Mouse (Mus musculus) hindbrain, embryonic 11.5 days (tissue): ENCODE data around the gene Fam222b. TPM values are rescaled to one million over a fixed set of nuclear protein-coding genes. Genes with fewer than 3 reads are reported as not detected.

Experiments used
- ATAC-seq: fragments of 200-750 bp; cut with Nextera tagmentation; 2 replicates; pipeline ENCODE4 v1.8.0; 2017; ENCODE audit warnings: mild to moderate bottlenecking, moderate TSS enrichment, moderate library complexity; ENCODE audit not compliant: low FRiP score
- DNase-seq: peaks from one replicate; pipeline ENCODE4 v3.0.0-alpha.2; 2015; ENCODE audit warnings: low spot score
- H3K27ac ChIP-seq: fragments of 300-500 bp; sonication (generic); 2 replicates; pipeline ENCODE4 v1.5.1; 2014; ENCODE audit warnings: mild to moderate bottlenecking, low read depth, low read length
- H3K27me3 ChIP-seq: fragments of 300-500 bp; sonication (generic); 2 replicates; pipeline ENCODE4 v1.6.1; 2014; ENCODE audit warnings: mild to moderate bottlenecking, low read length, moderate library complexity, mixed read lengths; ENCODE audit not compliant: control insufficient read depth, insufficient read depth
- H3K36me3 ChIP-seq: fragments of 300-500 bp; sonication (generic); 2 replicates; pipeline ENCODE4 v1.6.1; 2014; ENCODE audit warnings: mild to moderate bottlenecking, low read length, moderate library complexity, mixed read lengths; ENCODE audit not compliant: control insufficient read depth, insufficient read depth
- H3K4me1 ChIP-seq: fragments of 300-500 bp; sonication (generic); replicated peaks from 2 replicates; pipeline ENCODE4 v1.6.1; 2014; ENCODE audit warnings: low read length, mixed read lengths; ENCODE audit not compliant: control insufficient read depth, insufficient read depth
- H3K4me2 ChIP-seq: fragments of 300-500 bp; sonication (generic); replicated peaks from 2 replicates; pipeline ENCODE4 v1.6.1; 2014; ENCODE audit warnings: mild to moderate bottlenecking, low read depth, low read length
- H3K4me3 ChIP-seq: fragments of 300-500 bp; sonication (generic); 2 replicates; pipeline ENCODE4 v1.5.1; 2014; ENCODE audit warnings: low read depth, low read length
- H3K9ac ChIP-seq: fragments of 300-500 bp; sonication (generic); 2 replicates; pipeline ENCODE4 v1.6.1; 2014; ENCODE audit warnings: low read depth, low read length
- H3K9me3 ChIP-seq: fragments of 300-500 bp; sonication (generic); 2 replicates; pipeline ENCODE4 v1.6.1; 2016; ENCODE audit warnings: low read length; ENCODE audit not compliant: control insufficient read depth
- WGBS: fragments of 180-500 bp; shearing (Covaris S2); extraction: QIAGEN DNeasy Blood & Tissue Kit; methylation state at CpG from one replicate; pipeline ENCODE4 v1.1.7; 2014; 5-methylcytosine and 5-hydroxymethylcytosine counted together
- polyA plus RNA-seq: library from polyadenylated mRNA; unstranded; fragments of >200 nt; fragmentation: Nextera tagmentation; extraction: Ambion mirVana; gene quantifications from 2 replicates; pipeline ENCODE4 v1.2.1, GENCODE M21; 2014

The Fam222b gene
- polyA plus RNA-seq, 1 experiment from 2014 or later, result 24.4 TPM

DNA sequence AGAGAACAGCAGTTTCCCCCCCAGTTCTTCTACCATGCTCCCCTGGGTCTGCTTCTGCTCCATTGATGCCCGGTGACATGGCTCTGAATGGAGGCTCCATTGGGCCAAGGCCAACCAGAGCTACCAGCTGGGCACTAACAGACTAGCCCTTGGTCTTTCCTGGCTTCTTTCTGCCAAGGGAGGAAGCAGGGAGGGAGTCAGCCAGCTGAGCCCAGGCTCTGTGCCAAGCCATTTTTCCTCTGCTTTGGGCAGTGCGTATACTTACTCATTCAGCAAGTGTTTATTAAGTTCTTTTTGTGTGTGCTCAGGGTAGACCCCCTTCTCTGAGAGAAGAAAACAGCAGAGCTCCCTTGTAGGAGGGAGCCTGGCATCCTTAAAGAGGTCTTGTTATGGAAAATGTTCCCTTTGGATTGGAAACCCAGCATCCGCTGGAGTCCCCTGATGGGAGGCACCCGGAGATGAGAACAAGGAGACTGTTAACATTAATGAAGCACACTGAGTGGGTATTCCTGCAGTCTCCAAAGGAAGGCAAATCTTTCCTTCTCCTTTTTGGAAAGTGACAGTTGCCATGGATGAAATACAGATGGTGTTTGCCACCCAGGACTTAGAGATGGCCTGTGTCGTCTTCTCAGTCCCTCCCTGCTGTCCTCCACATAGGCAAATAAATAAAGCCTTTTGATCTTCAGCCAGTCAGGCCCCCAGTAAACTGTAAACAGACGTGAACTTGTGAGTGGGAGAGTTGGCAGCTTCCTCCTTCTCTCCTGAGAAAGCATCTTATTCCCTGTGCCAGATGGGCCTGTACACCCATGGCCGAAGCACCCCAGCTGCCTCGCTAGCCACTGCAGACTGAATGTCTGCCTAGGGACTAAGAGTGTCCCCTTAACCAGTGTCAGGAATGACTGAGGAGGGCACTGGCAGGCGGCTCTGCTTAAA lies 58.1 kb downstream of the Fam222b start:
- H3K27me3 ChIP-seq, result no peaks in the 10 kb centered on the region
- peaks cover 7% of the 10 kb centered on the region for H3K36me3 ChIP-seq
- no peak for ATAC-seq
- H3K9me3 ChIP-seq, result no peaks in the 10 kb centered on the region
- 77% methylated on average over 9 of the region's 9 CpGs for WGBS
- H3K9ac ChIP-seq, result no peak overlapping the region
- H3K27ac ChIP-seq, result no peak overlapping the region
- H3K4me2 ChIP-seq, result no peak overlapping the region
- no peak overlapping the region for H3K4me3 ChIP-seq
- no peak for DNase-seq
- no peaks in the 10 kb centered on the region for H3K4me1 ChIP-seq

DNA sequence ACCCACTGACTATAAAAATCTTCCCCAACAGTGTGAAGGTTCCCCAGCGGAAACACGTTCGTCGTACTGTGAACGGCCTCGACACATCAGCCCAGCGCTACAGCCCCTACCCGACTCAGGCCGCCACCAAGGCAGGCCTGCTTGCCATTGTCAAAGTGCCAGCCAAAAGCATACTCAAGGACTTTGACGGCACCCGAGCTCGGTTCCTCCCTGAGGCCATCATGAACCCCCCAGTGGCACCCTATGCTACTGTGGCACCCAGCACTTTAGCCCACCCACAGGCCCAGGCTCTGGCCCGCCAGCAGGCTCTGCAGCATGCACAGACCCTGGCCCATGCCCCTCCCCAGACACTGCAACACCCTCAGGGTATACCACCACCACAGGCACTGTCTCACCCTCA lies 59.3 kb downstream of the Fam222b start:
- 0 out of 2 replicates have a peak, but pooled peaks have one; percentile 30 for ATAC-seq
- H3K4me3 ChIP-seq, result no peak overlapping the region
- no peaks in the 10 kb centered on the region for H3K27me3 ChIP-seq
- no peaks in the 10 kb centered on the region for H3K9me3 ChIP-seq
- no peaks in the 10 kb centered on the region for H3K4me1 ChIP-seq
- no peak overlapping the region for H3K9ac ChIP-seq
- 91% methylated on average over 13 of the region's 13 CpGs for WGBS
- H3K36me3 ChIP-seq, result peaks cover 11% of the 10 kb centered on the region
- H3K4me2 ChIP-seq, result no peak overlapping the region
- no peak overlapping the region for H3K27ac ChIP-seq
- DNase-seq, result no peak

DNA sequence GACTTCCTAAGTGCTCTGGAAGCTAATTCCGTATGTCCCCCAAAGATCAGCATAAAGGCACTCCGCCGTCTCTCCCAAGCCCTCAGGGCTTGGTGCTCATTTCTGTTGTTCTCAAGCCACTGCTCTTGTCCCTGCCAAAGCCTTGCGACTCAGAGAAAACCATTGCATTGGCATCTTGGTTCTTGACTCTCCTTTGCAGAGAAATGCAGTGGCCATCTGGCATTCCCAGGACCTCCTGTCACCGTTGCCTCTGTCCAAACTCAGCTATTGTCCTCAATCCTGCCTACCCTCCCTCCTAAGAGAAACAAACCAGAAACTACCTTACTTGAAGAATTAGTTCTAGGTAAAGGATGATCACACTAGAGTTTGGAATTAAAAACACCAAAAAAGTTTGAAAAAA lies 61.2 kb downstream of the Fam222b start:
- Histone ChIP-seq H3K9ac (no peak overlapping the region), H3K36me3 (peaks cover 13% of the 10 kb centered on the region), H3K9me3 (no peaks in the 10 kb centered on the region), H3K27ac (no peak overlapping the region), H3K27me3 (no peaks in the 10 kb centered on the region), H3K4me3 (no peak overlapping the region), H3K4me2 (no peak overlapping the region), H3K4me1 (peaks cover 2% of the 10 kb centered on the region; the same call in 1 of the 2 replicates)
- ATAC-seq, result no peak
- WGBS, result 85% methylated on average over 5 of the region's 5 CpGs
- DNase-seq, result no peak

DNA sequence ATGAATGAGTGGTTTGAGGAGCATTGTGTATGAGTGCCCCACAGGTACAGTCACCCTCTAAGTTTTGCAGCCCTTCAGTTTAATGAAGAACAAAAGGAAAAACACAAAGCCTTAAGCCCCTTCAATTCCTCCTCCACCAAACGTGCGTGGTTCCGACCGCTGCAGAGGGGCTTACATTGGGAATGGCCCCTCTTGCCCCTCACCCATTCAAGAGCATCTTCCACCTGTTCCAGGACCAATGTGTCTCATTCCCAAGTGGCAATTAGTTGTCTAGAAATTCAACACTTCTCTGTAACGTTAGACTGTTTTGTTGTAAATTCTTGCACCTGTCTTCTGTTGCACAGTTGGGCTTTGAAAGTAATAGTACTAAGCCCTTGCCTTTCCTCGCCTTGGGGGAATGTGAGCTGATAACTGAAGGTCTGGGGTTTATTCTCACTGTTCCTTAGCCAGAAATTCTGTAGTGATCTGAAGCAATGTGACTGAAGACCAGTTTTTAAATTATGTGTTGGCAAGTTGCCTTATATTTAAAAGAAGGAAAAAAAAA lies 61.8 kb downstream of the Fam222b start:
- 82% methylated on average over 6 of the region's 6 CpGs for WGBS
- Histone ChIP-seq H3K9ac (no peak overlapping the region), H3K4me1 (peaks cover 2% of the 10 kb centered on the region; the same call in 1 of the 2 replicates), H3K36me3 (peaks cover 18% of the 10 kb centered on the region), H3K9me3 (no peaks in the 10 kb centered on the region), H3K4me3 (no peak overlapping the region), H3K27ac (no peak overlapping the region), H3K27me3 (no peaks in the 10 kb centered on the region), H3K4me2 (no peak overlapping the region)
- ATAC-seq, result no peak
- DNase-seq, result no peak

DNA sequence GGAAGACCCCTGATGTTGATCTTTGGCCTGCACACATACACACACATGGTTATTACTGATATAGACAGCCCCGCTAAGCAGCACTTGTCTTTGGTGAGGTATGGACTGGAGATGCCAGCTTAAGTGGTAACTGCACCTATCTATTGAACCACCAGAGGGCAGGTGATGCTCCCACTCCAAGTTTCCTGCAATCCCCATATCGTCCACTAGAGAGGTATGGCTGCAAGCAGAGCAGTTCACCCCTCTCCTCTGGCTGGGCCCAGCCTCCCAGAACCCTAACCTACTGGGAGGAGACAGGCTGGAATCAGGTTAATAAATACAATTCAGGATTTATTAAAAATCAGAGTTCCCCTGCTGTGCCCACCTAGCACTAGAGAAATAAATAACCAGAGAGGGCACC lies 64.6 kb downstream of the Fam222b start:
- Histone ChIP-seq H3K9ac (no peak overlapping the region), H3K9me3 (no peaks in the 10 kb centered on the region), H3K36me3 (peaks cover 19% of the 10 kb centered on the region), H3K27me3 (no peaks in the 10 kb centered on the region), H3K4me1 (peaks cover 13% of the 10 kb centered on the region), H3K27ac (no peak overlapping the region), H3K4me3 (no peak overlapping the region), H3K4me2 (no peak overlapping the region)
- ATAC-seq, result peak; percentile 17; the same call in 1 of the 2 replicates
- 33% methylated on average over 2 of the region's 2 CpGs for WGBS
- peak; percentile 86 for DNase-seq

DNA sequence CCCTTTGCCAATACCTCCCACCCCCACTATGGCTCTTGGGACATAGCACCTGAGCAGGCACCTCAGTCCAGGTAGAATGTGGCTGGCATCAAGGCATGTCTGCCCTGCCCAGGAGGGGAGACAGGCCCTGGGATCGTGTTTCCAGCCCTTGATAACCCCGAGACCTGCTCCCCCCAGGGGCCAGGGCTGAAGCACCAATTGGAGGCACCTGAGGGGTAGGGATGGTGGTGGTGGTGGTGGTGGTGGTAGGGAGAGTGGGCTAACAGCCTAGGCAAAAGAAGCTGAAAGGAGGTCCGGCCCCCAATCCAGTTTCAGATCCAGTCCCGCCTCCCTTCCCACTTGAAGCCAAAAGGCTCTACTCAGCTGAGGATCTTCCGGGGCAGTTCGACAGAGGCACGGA lies 65.1 kb downstream of the Fam222b start:
- Histone ChIP-seq H3K36me3 (peaks cover 19% of the 10 kb centered on the region), H3K27me3 (no peaks in the 10 kb centered on the region), H3K9me3 (no peaks in the 10 kb centered on the region), H3K9ac (no peak overlapping the region), H3K4me1 (peaks cover 13% of the 10 kb centered on the region), H3K4me2 (no peak overlapping the region), H3K4me3 (no peak overlapping the region), H3K27ac (no peak overlapping the region)
- ATAC-seq (no peak), DNase-seq (no peak)
- 85% methylated on average over 7 of the region's 7 CpGs for WGBS

DNA sequence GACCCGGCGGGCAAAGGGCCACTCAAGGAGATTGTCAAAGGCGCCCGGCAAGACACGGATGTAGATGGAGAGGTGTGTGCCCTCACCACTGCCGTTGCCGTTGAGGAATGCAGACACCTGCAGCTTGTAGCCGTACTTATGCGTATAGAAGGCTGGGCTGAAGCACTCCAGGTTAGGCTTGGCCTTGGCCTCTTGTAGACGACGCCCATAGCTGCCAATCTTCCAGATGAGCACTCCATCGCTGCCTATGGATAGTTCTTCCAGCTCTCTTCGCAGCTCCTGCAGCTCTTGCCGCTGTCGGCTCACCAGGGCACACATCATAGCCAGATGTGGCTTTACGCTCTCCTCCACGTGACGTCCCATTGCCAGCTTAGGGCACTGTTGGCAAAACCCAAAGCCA lies 65.7 kb downstream of the Fam222b start:
- no peak overlapping the region for H3K27ac ChIP-seq
- no peaks in the 10 kb centered on the region for H3K27me3 ChIP-seq
- no peak overlapping the region for H3K9ac ChIP-seq
- no peaks in the 10 kb centered on the region for H3K9me3 ChIP-seq
- H3K4me3 ChIP-seq, result no peak overlapping the region
- 92% methylated on average over 18 of the region's 18 CpGs for WGBS
- ATAC-seq (no peak), DNase-seq (no peak)
- H3K4me1 ChIP-seq, result peaks cover 13% of the 10 kb centered on the region
- H3K36me3 ChIP-seq, result peaks cover 19% of the 10 kb centered on the region
- H3K4me2 ChIP-seq, result no peak overlapping the region

DNA sequence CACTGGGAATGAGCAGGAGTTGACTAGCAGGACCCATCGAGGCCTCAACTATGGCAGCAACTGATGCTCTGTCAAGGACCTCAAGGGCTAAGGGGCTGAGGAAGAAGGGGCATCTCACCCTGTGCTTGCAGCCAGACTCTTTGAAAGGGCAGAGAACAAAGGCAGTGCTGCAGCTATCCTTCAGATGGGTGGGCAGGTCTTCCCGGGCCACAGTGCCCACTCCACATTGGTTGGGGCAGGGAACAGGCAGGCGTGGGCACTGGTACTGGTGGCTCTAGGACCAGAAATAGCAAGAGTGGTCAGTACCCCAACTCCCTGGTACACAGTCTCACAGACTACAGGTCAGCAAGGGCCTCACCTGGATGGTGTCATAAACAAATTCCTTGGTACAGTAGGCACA lies 66.2 kb downstream of the Fam222b start:
- Histone ChIP-seq H3K9me3 (no peaks in the 10 kb centered on the region), H3K4me2 (no peak overlapping the region), H3K27ac (no peak overlapping the region), H3K9ac (no peak overlapping the region), H3K27me3 (no peaks in the 10 kb centered on the region), H3K4me1 (peaks cover 13% of the 10 kb centered on the region), H3K36me3 (peaks cover 19% of the 10 kb centered on the region), H3K4me3 (no peak overlapping the region)
- DNase-seq (no peak), ATAC-seq (no peak)
- WGBS, result 85% methylated on average over 3 of the region's 3 CpGs

DNA sequence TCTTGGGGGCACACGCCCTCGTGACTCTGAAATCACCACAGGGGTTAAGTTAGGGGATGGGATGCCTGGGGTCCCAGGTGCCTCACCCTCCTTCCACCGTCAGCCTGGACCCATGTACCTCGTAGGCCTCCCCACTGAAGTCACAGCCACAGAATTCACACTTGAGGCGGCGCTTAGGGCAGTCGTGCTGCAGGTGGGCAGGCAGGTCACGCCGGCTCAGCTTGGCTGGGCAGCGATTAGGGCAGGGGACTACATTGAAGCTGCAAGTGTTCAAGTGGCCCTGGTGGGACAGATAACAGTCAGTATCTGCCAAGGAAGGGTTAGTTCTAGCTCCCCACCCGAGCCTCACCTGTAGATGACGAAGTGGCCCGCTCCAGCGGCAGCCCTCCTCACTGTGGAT lies 66.7 kb downstream of the Fam222b start:
- H3K27ac ChIP-seq, result no peak overlapping the region
- H3K4me2 ChIP-seq, result no peak overlapping the region
- peaks cover 19% of the 10 kb centered on the region for H3K36me3 ChIP-seq
- 93% methylated on average over 14 of the region's 14 CpGs for WGBS
- no peak overlapping the region for H3K4me3 ChIP-seq
- H3K9ac ChIP-seq, result no peak overlapping the region
- ATAC-seq (no peak), DNase-seq (no peak)
- H3K9me3 ChIP-seq, result no peaks in the 10 kb centered on the region
- H3K4me1 ChIP-seq, result peaks cover 13% of the 10 kb centered on the region
- H3K27me3 ChIP-seq, result no peaks in the 10 kb centered on the region
